Comparison of ENCODE assay signal across 8 mouse cellular contexts in the genomic region with DNA sequence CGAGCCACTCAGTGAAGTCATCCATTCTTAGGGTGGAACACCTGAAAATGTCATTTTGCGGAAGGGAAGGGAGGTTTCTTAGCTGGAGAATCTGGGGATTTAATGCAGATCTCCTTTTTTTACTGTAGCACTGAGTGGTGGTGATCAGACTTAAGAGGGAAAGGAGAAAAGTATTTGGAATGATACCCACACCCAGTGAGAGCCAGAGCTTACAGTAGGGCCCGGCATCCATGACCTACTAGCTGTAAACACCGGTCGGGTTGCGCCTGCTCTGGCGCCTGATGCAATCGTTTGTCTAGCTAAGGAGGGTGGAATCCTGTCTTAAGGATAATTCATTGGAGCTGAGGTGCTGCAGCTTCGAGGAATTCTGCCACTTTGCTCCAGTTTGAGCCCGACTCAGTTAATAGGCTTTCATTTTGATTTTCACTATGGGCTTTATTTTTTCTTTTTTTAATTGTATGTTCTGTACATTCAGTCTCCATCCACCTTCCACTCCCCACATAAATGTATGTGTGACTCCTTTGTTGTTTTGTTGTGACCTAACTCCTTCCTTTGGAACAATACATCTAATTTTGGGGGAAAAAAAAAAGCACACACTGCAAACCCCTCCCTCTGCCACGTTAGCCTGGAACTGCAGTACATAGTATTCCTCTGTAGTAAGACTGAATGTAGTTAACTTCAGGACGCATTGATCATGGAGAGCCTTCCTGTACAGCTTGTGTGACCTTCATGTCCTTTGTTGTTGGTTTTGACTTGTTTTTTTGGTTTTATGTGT. TPM values are rescaled to one million over a fixed set of nuclear protein-coding genes. Genes with fewer than 3 reads are reported as not detected.
DNase-seq lines count a peak whose midpoint lies in the region; ATAC-seq lines count a peak whose summit lies in the region.

No protein-coding gene starts in this region.

- no peaks in the 10 kb centered on the region for H3K36me3 ChIP-seq in forebrain, embryonic 15.5 days
- H3K36me3 ChIP-seq in neural tube, embryonic 11.5 days (ENCODE audit: control insufficient read depth, insufficient read depth, low read length) = no peaks in the 10 kb centered on the region

- H3K4me1 ChIP-seq in forebrain, embryonic 15.5 days = peaks cover 22% of the 10 kb centered on the region
- H3K4me1 ChIP-seq in neural tube, embryonic 11.5 days (ENCODE audit: control insufficient read depth, insufficient read depth, low read length) = peaks cover 6% of the 10 kb centered on the region

- WGBS in forebrain, embryonic 15.5 days = 2% methylated on average over 12 of the region's 12 CpGs
- WGBS in neural tube, embryonic 11.5 days = 5% methylated on average over 12 of the region's 12 CpGs

- ATAC-seq in forebrain, embryonic 15.5 days (replicated peaks) = no peak
- 0 out of 2 replicates have a peak, but pooled peaks have one; percentile 33 for ATAC-seq in neural tube, embryonic 11.5 days (ENCODE audit: insufficient read depth, low FRiP score, low TSS enrichment)

- DNase-seq in adrenal gland, adult 2 months = peak; percentile 27
- DNase-seq in adrenal gland, postnatal 4 days (ENCODE audit: low spot score in 2 of 2) = no peak
- DNase-seq in urinary bladder, postnatal 14 days (ENCODE audit: low spot score) = peak; percentile 26
- DNase-seq in urinary bladder, postnatal 4 days (ENCODE audit: low spot score in 2 of 2) = no peak
- DNase-seq in liver = peak; percentile 75
- DNase-seq in neural tube, embryonic 11.5 days (ENCODE audit: low spot score) = peak; percentile 27
- DNase-seq in gastrocnemius, postnatal 4 days (ENCODE audit: low spot score in 2 of 2) = no peak

- peak overlapping the region; percentile 55 for H3K4me2 ChIP-seq in forebrain, embryonic 15.5 days (replicated peaks)
- H3K4me2 ChIP-seq in neural tube, embryonic 11.5 days (ENCODE audit: low read depth) = peak overlapping the region; percentile 81

- peak overlapping the region; percentile 97 for H3K27ac ChIP-seq in forebrain, embryonic 15.5 days (replicated peaks)
- H3K27ac ChIP-seq in neural tube, embryonic 11.5 days (ENCODE audit: low read depth, low read length) = peak overlapping the region; percentile 92

- H3K9ac ChIP-seq in forebrain, embryonic 15.5 days (replicated peaks) = peak overlapping the region; percentile 98
- H3K9ac ChIP-seq in neural tube, embryonic 11.5 days (ENCODE audit: low read length) = peak overlapping the region; percentile 96

- no peaks in the 10 kb centered on the region for H3K27me3 ChIP-seq in forebrain, embryonic 15.5 days
- no peaks in the 10 kb centered on the region for H3K27me3 ChIP-seq in neural tube, embryonic 11.5 days (ENCODE audit: control insufficient read depth, insufficient read depth, low read length)

- H3K9me3 ChIP-seq in forebrain, embryonic 15.5 days = no peaks in the 10 kb centered on the region
- H3K9me3 ChIP-seq in neural tube, embryonic 11.5 days (ENCODE audit: control insufficient read depth, low read length) = no peaks in the 10 kb centered on the region

- H3K4me3 ChIP-seq in forebrain, embryonic 15.5 days = peak overlapping the region; percentile 99
- peak overlapping the region; percentile 94 for H3K4me3 ChIP-seq in neural tube, embryonic 11.5 days (ENCODE audit: low read depth, low read length)

RNA-seq across cellular contexts. Expression of gene Gars, which starts 1.1 kb away (rescaled TPM):
- 10 to 100 TPM; 78.6 to 92.2 TPM for total RNA-seq in adrenal gland, adult 2 months (2021)
- polyA plus RNA-seq in adrenal gland, adult 2 months (2012; rRNA removed) = 32.1 and 48.1 TPM in 2 replicates
- total RNA-seq in adrenal gland, postnatal 4 days (2021) = 100 to 1,000 TPM; 101 to 109 TPM
- polyA plus RNA-seq in forebrain, embryonic 15.5 days (2015; fragmentation: Nextera tagmentation; extraction: Ambion mirVana) = 218 and 219 TPM in 2 replicates
- polyA plus RNA-seq in neural tube, embryonic 11.5 days (2014; fragmentation: Nextera tagmentation; extraction: Ambion mirVana) = 216 and 234 TPM in 2 replicates
- total RNA-seq in gastrocnemius, postnatal 4 days (2021) = 10 to 100 TPM; 87.6 to 90.8 TPM

RNA-seq across cellular contexts. Expression of gene Ggct, which starts 46.1 kb away (rescaled TPM):
- total RNA-seq in adrenal gland, adult 2 months (2021) = 1 to 10 TPM; 6.2 to 6.4 TPM
- 0.68 and 0.97 TPM in 2 replicates for polyA plus RNA-seq in adrenal gland, adult 2 months (2012; rRNA removed)
- total RNA-seq in adrenal gland, postnatal 4 days (2021) = 10 to 100 TPM in 1 of 2 experiments, 1 to 10 TPM in 1; 7.1 to 13.2 TPM
- 13.3 and 15.5 TPM in 2 replicates for polyA plus RNA-seq in forebrain, embryonic 15.5 days (2015; fragmentation: Nextera tagmentation; extraction: Ambion mirVana)
- polyA plus RNA-seq in neural tube, embryonic 11.5 days (2014; fragmentation: Nextera tagmentation; extraction: Ambion mirVana) = 13.2 and 15.4 TPM in 2 replicates
- total RNA-seq in gastrocnemius, postnatal 4 days (2021) = 1 to 10 TPM; 5.5 to 5.8 TPM

Comparison
In these comparisons a context has a peak if more than half of its experiments do, and no peak if none do; other contexts are left out.
1. DNase-seq: peak in adrenal gland, adult 2 months (single experiment), urinary bladder, postnatal 14 days (single experiment), liver (single experiment) and neural tube, embryonic 11.5 days (single experiment); none in adrenal gland, postnatal 4 days (0 of 2), urinary bladder, postnatal 4 days (0 of 2) and gastrocnemius, postnatal 4 days (0 of 2).